Mouse (Mus musculus): ENCODE results near the gene Hps4.
"Not testable (repeated sequence)": the region's sequence is repeated elsewhere in the genome, so short reads cannot be mapped to it uniquely, and the experiment has no call there.

Gene Hps4

GRCm38 (mm10) chr5:112342463-112343204 is at the start of gene Hps4, which contains the start of gene Srrd:
Hps4 (plus strand) TSS chr5:112343083.
Srrd (minus strand) TSS chr5:112343040.
- DNase-seq = peak; percentile 91

- no peak for DNase-seq
Measured at GRCm38 (mm10) chr5:112293800-112294199, 49.1 kb upstream of the Hps4 start.

GRCm38 (mm10) chr5:112294696-112295095 is 48.2 kb upstream of the Hps4 start:
- DNase-seq = no peak

GRCm38 (mm10) chr5:112295162-112295561 is 47.7 kb upstream of the Hps4 start:
- DNase-seq = no peak

- no peak for DNase-seq
Measured at GRCm38 (mm10) chr5:112295564-112295963, 47.3 kb upstream of the Hps4 start.

- no peak for DNase-seq
Measured at GRCm38 (mm10) chr5:112296404-112297181, 46.3 kb upstream of the Hps4 start.

GRCm38 (mm10) chr5:112297257-112297656 is 45.6 kb upstream of the Hps4 start:
- DNase-seq = no peak

GRCm38 (mm10) chr5:112298226-112298988 is 44.5 kb upstream of the Hps4 start:
- no peak for DNase-seq

GRCm38 (mm10) chr5:112299399-112299798 is 43.5 kb upstream of the Hps4 start:
- no peak for DNase-seq

- DNase-seq = no peak
Measured at GRCm38 (mm10) chr5:112300112-112300511, 42.8 kb upstream of the Hps4 start.

GRCm38 (mm10) chr5:112300721-112301308 is 42.1 kb upstream of the Hps4 start:
- no peak for DNase-seq

GRCm38 (mm10) chr5:112301694-112302093 is 41.2 kb upstream of the Hps4 start:
- DNase-seq = no peak

GRCm38 (mm10) chr5:112302310-112302709 is 40.6 kb upstream of the Hps4 start:
- DNase-seq = no peak

- DNase-seq = no peak
Measured at GRCm38 (mm10) chr5:112305842-112306241, 37.0 kb upstream of the Hps4 start.

- DNase-seq = no peak
Measured at GRCm38 (mm10) chr5:112313222-112313885, 29.5 kb upstream of the Hps4 start.

- no peak for DNase-seq
Measured at GRCm38 (mm10) chr5:112316468-112316867, 26.4 kb upstream of the Hps4 start.

GRCm38 (mm10) chr5:112317328-112317727 is 25.6 kb upstream of the Hps4 start:
- DNase-seq = no peak

- not testable (repeated sequence) for DNase-seq
Measured at GRCm38 (mm10) chr5:112319343-112319742, 23.5 kb upstream of the Hps4 start.

GRCm38 (mm10) chr5:112320379-112320778 is 22.5 kb upstream of the Hps4 start:
- DNase-seq = no peak

GRCm38 (mm10) chr5:112320936-112321335 is 21.9 kb upstream of the Hps4 start:
- DNase-seq = peak; percentile 82

GRCm38 (mm10) chr5:112321376-112321775 is 21.5 kb upstream of the Hps4 start:
- no peak for DNase-seq

- DNase-seq = no peak
Measured at GRCm38 (mm10) chr5:112323246-112323645, 19.6 kb upstream of the Hps4 start.

Measured in right cerebral cortex, postnatal 25 days (tissue).